Mouse (Mus musculus): ENCODE measurements at regions not wholly inside any gene's neighbourhood (a gene's known extent, or its start where the extent isn't known, plus 50 kb on each side); places are given as distances from the start of the nearest gene placed in this dataset.

DNA sequence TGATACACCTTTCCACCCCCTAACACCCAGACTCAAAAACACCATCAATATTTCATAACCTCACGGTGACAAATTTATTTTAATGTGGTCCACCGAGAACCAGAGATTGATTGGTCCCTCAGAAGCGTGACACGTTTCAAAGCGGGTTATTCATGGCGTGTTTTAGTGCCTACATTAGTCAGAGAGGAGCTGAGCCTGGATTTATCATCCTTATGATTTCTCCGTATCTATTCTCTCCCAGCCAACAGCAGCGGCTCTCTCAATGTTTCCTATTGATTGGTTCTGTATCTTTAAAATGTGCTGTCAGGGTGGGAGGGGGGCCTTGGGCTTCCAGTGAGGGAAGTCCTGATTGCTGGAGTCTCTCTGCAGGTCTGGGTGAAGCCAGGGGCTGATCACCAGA is 219.9 kb downstream of the Dhx35 start:
- no peak for DNase-seq (ENCODE audit: low read depth in 1 of 2, low spot score in 2 of 2)

DNA sequence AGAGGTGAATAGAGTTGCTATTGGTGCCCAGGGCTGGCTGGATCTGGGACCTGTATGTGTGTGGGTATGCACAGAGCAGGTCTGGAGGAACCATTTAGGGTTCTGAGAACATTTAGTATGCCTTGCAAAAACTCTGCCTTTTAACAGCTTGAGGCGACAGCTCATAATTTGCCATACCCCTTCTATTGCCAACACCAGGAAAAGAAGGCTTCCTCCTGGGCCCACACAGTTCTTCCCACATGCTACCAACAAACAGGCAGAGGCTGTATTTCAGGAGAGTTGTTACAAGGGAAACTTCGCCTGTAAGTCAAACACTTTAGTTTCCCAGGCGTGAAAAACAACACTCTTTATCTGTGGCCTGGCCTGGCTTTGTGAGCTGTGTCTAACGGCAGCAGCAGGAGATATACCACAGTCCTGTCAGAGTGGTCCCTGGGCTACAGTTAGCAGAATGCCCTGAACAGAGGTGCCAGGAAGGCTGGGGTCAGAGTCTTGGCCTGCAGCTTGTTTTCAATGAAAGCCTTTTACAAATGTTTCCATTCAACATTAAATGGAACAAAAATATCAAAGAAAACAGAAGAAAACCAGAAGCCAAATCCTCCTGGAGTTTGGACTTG is 225.4 kb downstream of the Dhx35 start:
- no peak for DNase-seq (ENCODE audit: low read depth in 1 of 2, low spot score in 2 of 2)

DNA sequence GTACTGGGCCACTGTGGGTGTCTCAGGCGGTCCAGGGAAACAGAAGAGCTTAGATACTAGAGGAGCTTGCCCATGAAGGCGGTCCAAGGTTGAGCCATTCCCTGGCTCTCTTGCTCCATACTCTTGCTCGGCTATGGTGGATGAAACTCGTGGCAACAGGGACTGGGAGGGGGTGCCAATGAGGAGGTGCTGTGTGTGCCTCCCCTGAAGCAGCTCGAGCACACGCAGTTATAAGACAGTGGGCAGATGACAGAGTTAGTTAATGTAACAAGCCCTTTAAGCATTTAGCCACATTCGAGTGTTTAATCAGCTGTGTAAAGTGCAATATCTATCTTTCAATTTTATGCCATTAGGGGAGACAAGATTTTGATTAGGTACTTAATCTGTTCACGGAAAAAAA is 237.5 kb downstream of the Dhx35 start:
- no peak for DNase-seq (ENCODE audit: low read depth in 1 of 2, low spot score in 2 of 2)

DNA sequence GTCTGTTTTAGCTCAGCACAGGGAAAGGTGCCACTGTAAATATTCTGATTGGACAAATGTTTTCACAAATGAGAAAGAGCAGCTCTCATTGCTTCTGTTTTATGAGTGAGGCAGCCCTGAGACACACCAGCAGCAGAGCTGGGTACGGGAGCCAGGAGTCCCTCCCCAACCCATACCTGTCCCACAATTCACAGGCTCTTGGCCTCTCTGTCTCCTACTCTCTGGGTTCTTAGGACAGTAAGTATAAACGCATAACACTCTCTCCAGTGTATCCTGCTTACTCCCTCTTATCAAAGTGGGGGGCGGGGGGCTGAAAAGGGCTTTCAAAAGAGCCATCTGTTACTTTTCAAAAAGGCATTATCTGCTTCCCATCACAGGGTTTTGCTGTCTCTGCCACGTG is 245.3 kb downstream of the Dhx35 start:
- no peak for DNase-seq (ENCODE audit: low read depth in 1 of 2, low spot score in 2 of 2)

GRCm38 (mm10) chr2:159053534-159053933 is 258.9 kb downstream of the Dhx35 start:
- DNase-seq (ENCODE audit: low read depth in 1 of 2, low spot score in 2 of 2), result no peak

DNA sequence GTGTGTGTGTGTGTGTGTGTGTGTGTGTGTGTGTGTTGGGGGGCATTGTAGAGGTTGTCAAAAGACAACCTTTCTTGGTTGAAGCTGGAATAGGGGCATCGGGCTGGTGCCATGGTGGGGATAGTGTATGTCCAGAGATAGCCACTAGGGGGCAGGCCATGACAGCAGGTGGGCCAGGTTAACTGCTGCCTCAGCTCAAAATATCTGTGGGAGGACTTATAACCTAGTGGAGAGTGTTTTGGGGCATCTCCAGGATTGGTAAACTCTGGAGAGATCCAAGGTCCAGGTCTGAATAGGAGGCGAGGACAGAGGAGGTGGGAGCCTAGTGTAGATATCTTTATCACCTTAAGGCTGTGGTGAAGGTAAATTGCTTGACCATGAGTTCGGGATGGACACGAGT is 259.3 kb downstream of the Dhx35 start:
- DNase-seq (ENCODE audit: low read depth in 1 of 2, low spot score in 2 of 2), result no peak

- DNase-seq (ENCODE audit: low read depth in 1 of 2, low spot score in 2 of 2), result no peak
Measured at GRCm38 (mm10) chr2:159054451-159054850, 259.8 kb downstream of the Dhx35 start.

GRCm38 (mm10) chr2:159055780-159056179 is 261.2 kb downstream of the Dhx35 start:
- DNase-seq (ENCODE audit: low read depth in 1 of 2, low spot score in 2 of 2), result no peak

DNA sequence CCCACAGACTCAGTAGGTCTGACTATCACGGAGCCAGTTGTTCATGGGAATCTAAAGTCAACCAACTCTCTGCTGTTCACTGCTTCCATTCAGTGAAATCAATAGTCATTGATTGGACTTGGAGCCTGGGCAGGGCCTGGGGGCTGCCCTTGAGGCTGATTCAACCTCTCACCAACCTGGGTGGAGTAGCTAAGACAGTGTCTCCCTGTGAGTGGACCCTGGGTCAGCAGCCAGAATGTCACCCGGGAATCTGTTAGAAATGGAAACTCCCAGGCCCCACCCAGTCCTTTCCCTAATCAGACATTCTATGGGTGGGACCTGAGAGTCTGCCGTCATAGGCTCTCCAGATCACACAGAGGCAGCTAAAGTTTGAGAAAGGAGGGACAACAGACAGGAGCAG is 262.4 kb downstream of the Dhx35 start:
- no peak for DNase-seq (ENCODE audit: low read depth in 1 of 2, low spot score in 2 of 2)

- DNase-seq (ENCODE audit: low read depth in 1 of 2, low spot score in 2 of 2), result no peak
Measured at GRCm38 (mm10) chr2:159057506-159057905, 262.9 kb downstream of the Dhx35 start.

DNA sequence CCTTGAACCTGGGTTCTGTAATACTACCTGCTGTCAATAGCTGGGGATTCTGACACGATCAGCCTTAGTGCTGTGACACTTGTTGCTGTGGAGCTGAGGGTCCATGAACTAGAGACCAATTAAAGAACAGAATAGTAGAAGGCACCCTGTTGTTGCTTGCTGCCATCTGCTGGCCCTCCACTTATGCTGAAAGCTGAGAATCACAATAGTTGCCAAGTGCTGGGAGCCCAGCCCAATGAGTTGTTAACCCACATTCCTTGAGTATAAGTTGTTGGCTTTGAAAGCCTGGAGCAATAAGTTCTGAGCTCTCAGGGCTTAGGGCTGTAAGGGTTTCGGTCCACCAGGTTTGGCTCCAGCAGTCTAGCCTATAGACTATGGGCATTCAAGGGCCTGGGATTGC is 267.7 kb downstream of the Dhx35 start:
- no peak for DNase-seq (ENCODE audit: low read depth in 1 of 2, low spot score in 2 of 2)

DNA sequence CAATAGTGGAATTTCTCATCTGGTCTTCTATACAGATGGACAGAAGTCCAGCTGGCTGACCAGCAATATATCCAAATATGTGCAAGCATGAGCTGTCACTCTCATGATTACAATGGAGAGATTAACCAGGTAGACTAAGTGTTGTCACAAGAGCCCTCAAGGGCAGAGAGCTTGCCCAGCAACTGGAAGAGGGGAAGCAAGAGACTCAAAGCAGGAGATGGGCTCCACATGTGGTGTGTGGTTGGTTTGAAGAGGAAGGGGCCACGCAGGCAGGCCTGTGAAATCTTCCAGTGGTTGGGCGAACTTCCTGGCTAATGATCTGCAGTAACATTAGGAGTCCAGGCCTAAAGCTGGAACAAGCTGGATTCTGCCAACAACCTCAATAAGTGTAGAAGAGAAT is 268.1 kb downstream of the Dhx35 start:
- DNase-seq (ENCODE audit: low read depth in 1 of 2, low spot score in 2 of 2), result no peak

- DNase-seq (ENCODE audit: low read depth in 1 of 2, low spot score in 2 of 2), result no peak
Measured at GRCm38 (mm10) chr2:159064403-159064970, 269.9 kb downstream of the Dhx35 start.

DNA sequence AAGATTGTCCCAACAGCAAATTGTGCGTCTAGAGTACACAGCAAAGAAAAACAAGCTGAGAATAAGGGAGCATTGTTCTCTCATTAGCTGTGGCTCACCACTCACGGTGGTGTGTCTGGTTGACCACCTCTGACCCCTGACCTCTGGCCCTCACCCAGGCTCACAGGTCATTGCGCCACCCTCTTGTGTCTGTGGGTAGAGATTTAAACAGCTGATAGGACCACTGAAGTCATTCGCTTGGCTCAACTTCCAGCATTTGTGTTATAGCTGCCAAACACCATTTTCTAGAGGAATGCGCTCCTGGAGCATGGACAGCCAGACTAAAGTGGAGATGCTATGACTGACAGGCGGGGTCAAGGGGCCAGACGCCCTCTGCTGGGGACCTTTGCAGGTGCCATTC is 272.9 kb downstream of the Dhx35 start:
- no peak for DNase-seq (ENCODE audit: low read depth in 1 of 2, low spot score in 2 of 2)

DNA sequence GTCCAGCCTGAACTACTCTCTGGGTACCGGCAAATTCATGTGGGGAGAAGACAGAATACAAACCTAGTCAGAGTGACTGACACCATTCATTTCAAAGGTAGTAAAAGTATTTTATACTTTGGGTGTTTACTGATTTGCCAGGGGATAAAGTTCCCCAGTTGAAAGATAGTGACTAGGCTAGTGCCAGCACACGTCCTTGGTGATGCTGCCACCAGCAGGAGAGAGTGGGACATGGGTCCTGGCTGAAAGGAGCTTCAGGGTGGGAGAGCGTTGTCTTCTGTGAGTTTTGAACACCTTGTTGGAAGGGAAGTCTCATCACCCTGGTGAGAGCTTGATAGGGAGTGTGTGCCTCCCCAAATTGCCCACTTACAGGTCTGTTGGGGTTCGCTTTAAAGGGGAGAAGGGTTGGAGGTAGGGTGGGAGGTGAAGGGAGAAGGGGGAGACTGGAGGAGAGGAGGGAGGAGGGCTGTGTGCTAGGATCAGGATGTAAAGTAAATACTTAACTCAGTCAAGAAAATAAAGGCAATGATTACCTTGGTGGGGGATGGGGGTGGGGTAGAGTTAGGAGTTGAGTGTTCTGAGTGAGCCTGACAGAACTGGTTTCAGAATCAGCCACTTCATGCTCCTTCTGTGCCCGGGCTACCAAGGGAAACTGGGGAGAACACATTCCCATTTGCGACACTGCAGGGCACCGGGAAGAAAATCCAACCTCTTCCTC is 273.9 kb downstream of the Dhx35 start:
- DNase-seq (ENCODE audit: low read depth in 1 of 2, low spot score in 2 of 2), result no peak

GRCm38 (mm10) chr2:159069180-159069579 is 274.6 kb downstream of the Dhx35 start:
- no peak for DNase-seq (ENCODE audit: low read depth in 1 of 2, low spot score in 2 of 2)

DNA sequence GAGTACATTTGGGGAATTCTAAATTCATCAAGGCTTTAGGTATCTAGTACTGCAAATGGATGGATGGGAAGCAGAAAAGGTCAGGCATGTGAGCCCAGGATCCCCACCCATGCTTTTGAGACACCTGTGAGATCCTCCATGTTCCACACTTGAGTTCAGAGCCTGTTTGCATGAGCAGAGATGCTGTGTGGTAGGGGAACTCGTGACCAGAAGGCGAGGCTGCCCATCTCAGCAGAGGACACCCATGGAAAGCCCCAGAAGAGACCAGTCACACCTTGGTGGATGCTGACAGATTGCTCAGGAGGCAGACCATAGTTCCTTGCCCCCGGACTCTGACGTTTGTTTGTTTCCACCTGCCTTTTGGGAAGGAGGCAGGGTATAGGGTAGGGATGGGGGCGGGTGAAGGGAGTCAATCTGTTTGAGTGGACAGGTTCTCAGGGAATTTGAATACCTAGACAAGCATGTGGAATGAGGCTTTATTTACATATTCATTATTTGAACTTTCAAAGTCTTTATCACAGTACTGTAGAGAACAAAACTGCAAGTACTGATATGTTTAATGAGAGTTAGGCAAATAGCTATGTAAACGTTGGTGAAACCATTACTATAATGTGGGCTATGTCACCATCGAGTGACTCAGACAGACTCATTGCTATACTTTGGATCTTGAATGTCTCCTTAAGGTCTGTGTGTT is 278.5 kb downstream of the Dhx35 start:
- DNase-seq (ENCODE audit: low read depth in 1 of 2, low spot score in 2 of 2), result no peak

- no peak for DNase-seq (ENCODE audit: low read depth in 1 of 2, low spot score in 2 of 2)
Measured at GRCm38 (mm10) chr2:159079836-159080235, 285.2 kb downstream of the Dhx35 start.

GRCm38 (mm10) chr2:159080784-159081544 is 286.4 kb downstream of the Dhx35 start:
- DNase-seq (ENCODE audit: low read depth in 1 of 2, low spot score in 2 of 2), result no peak

GRCm38 (mm10) chr2:159086836-159087235 is 292.2 kb downstream of the Dhx35 start:
- DNase-seq (ENCODE audit: low read depth in 1 of 2, low spot score in 2 of 2), result no peak

DNA sequence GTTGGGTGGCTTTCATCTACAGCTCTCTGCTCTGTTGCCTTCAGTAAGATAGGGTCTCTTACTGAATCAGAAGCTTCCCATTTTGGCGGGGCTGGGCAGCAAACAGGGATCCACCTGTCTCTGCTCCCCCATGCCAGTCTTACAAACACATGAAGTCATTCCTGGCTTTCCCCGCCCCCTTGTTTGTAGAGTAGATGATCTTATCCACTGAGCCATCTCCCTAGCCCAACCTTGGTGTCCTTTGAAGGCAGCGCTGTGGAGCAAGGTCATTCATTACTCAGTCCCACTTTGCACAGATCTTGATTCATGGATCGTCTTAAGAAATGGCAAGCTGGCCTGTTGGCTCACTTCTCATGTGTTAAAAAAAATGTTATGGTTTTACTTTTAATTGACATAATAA is 293.6 kb downstream of the Dhx35 start:
- DNase-seq (ENCODE audit: low read depth in 1 of 2, low spot score in 2 of 2), result no peak
